Mouse (Mus musculus) hindbrain, embryonic 15.5 days (tissue): ENCODE data around the gene Gm13199. TPM values are rescaled to one million over a fixed set of nuclear protein-coding genes. Genes with fewer than 3 reads are reported as not detected.

Experiments
- polyA plus RNA-seq: library from polyadenylated mRNA; unstranded; fragments of >200 nt; fragmentation: Nextera tagmentation; extraction: Ambion mirVana; gene quantifications from 2 replicates; pipeline ENCODE4 v1.2.1, GENCODE M21; 2015

Gm13199 gene
- polyA plus RNA-seq, 1 experiment from 2014 or later = 1.3 TPM

Other genes with a start within 250 kb of the Gm13199 start
- 6.5 and 7.4 TPM in 2 replicates for gene Camk1d, start 148.4 kb downstream of the Gm13199 start, polyA plus RNA-seq
- 23.9 and 31.7 TPM in 2 replicates for gene Nudt5, start 17.9 kb downstream of the Gm13199 start, polyA plus RNA-seq
- 264 and 275 TPM in 2 replicates for gene Cdc123, start 17.8 kb downstream of the Gm13199 start, polyA plus RNA-seq
- gene Sec61a2, start 32.5 kb upstream of the Gm13199 start, polyA plus RNA-seq = 106 and 109 TPM in 2 replicates
- 5.5 and 8.4 TPM in 2 replicates for gene Dhtkd1, start 79.9 kb upstream of the Gm13199 start, polyA plus RNA-seq
- 6.9 and 8.5 TPM in 2 replicates for gene Upf2, start 88.5 kb upstream of the Gm13199 start, polyA plus RNA-seq